Mouse (Mus musculus): Measurements from ENCODE around the gene Chrnb4. TPM values are rescaled to one million over a fixed set of nuclear protein-coding genes. Genes with fewer than 3 reads are reported as not detected.

Chrnb4 gene
- polyA plus RNA-seq, 1 experiment from 2014 or later: 0.68 TPM

DNA sequence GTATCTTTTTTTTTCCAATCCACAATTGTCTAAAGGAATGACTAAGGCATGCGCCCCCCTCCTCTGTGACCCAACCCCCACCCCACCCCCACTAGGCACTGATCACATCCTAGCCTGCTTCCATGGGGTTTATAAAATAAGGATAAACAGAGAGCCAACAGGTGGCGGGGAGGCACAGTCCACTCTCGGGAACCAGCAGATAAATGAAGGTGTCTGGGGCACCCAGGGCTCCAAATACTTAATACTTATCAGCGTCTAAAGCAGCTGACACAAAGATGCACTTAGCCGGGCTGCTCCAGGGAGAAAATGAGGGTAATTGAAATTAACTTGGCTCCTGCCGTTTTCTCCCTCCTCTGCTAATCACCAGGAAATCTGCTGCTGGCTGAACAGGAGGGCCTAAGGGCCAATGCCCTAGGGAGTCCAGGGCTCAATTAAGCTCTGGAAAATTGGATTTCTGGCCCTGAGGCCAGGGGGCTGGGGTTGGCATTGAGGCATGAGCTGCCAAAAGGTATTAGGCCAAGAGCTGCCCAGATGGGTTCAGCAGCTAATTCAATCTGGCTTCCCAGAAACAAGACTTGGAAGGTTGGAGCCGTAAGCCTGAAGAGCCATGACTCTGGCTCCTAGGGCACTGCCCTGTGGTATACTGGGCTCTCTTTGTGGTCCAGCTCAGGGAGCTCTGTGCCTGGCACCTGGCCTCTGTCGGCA, 18.8 kb upstream of the Chrnb4 start:
- no peak for ATAC-seq (ENCODE audit: insufficient number of reproducible peaks, insufficient read depth, low FRiP score, low read depth)
- no peak overlapping the region for H3K9ac ChIP-seq (ENCODE audit: low read length)
- no peak overlapping the region for H3K27ac ChIP-seq (replicated peaks in 1 of 2; ENCODE audit: control insufficient read depth in 1 of 2, insufficient read depth in 1 of 2, low read depth in 2 of 2, low read length in 2 of 2)
- peaks cover 4 to 10% of the 10 kb centered on the region in 2 experiments for H3K4me1 ChIP-seq (ENCODE audit: control insufficient read depth in 2 of 2, insufficient read depth in 2 of 2, low read length in 2 of 2)
- H3K4me2 ChIP-seq (ENCODE audit: low read length): no peak overlapping the region
- no peak overlapping the region for H3K4me3 ChIP-seq (ENCODE audit: control insufficient read depth in 1 of 2, insufficient read depth in 1 of 2, low read depth in 1 of 2, low read length in 2 of 2)
- 26% methylated on average over 8 of the region's 8 CpGs for WGBS
- H3K9me3 ChIP-seq (ENCODE audit: control insufficient read depth, low read length): no peaks in the 10 kb centered on the region
- H3K27me3 ChIP-seq (ENCODE audit: control insufficient read depth, insufficient read depth, low read length): no peaks in the 10 kb centered on the region
- H3K36me3 ChIP-seq (ENCODE audit: control insufficient read depth, insufficient read depth, low read length): no peaks in the 10 kb centered on the region

GRCm38 (mm10) chr9:55065241-55065640, 16.7 kb upstream of the Chrnb4 start:
- Histone ChIP-seq H3K27ac (replicated peaks in 1 of 2; ENCODE audit: control insufficient read depth in 1 of 2, insufficient read depth in 1 of 2, low read depth in 2 of 2, low read length in 2 of 2) (no peak overlapping the region), H3K4me3 (ENCODE audit: control insufficient read depth in 1 of 2, insufficient read depth in 1 of 2, low read depth in 1 of 2, low read length in 2 of 2) (no peak overlapping the region), H3K9me3 (ENCODE audit: control insufficient read depth, low read length) (no peaks in the 10 kb centered on the region), H3K27me3 (ENCODE audit: control insufficient read depth, insufficient read depth, low read length) (no peaks in the 10 kb centered on the region), H3K4me2 (ENCODE audit: low read length) (no peak overlapping the region), H3K4me1 (ENCODE audit: control insufficient read depth in 2 of 2, insufficient read depth in 2 of 2, low read length in 2 of 2) (peaks cover 4 to 10% of the 10 kb centered on the region in 2 experiments), H3K9ac (ENCODE audit: low read length) (no peak overlapping the region), H3K36me3 (ENCODE audit: control insufficient read depth, insufficient read depth, low read length) (no peaks in the 10 kb centered on the region)
- WGBS: 83% methylated on average over 9 of the region's 9 CpGs
- ATAC-seq (ENCODE audit: insufficient number of reproducible peaks, insufficient read depth, low FRiP score, low read depth): no peak

- no peak for ATAC-seq (ENCODE audit: insufficient number of reproducible peaks, insufficient read depth, low FRiP score, low read depth)
- Histone ChIP-seq H3K9ac (ENCODE audit: low read length) (no peak overlapping the region), H3K4me2 (ENCODE audit: low read length) (no peak overlapping the region), H3K27ac (replicated peaks in 1 of 2; ENCODE audit: control insufficient read depth in 1 of 2, insufficient read depth in 1 of 2, low read depth in 2 of 2, low read length in 2 of 2) (no peak overlapping the region), H3K36me3 (ENCODE audit: control insufficient read depth, insufficient read depth, low read length) (no peaks in the 10 kb centered on the region), H3K9me3 (ENCODE audit: control insufficient read depth, low read length) (no peaks in the 10 kb centered on the region), H3K4me3 (ENCODE audit: control insufficient read depth in 1 of 2, insufficient read depth in 1 of 2, low read depth in 1 of 2, low read length in 2 of 2) (no peak overlapping the region), H3K27me3 (ENCODE audit: control insufficient read depth, insufficient read depth, low read length) (no peaks in the 10 kb centered on the region), H3K4me1 (ENCODE audit: control insufficient read depth in 2 of 2, insufficient read depth in 2 of 2, low read length in 2 of 2) (no peaks in the 10 kb centered on the region)
- WGBS: 92% methylated on average over 4 of the region's 4 CpGs
Observed at GRCm38 (mm10) chr9:55058067-55058466, 9.5 kb upstream of the Chrnb4 start.

GRCm38 (mm10) chr9:55055386-55055930, 6.9 kb upstream of the Chrnb4 start:
- H3K27me3 ChIP-seq (ENCODE audit: control insufficient read depth, insufficient read depth, low read length): no peaks in the 10 kb centered on the region
- H3K4me1 ChIP-seq (ENCODE audit: control insufficient read depth in 2 of 2, insufficient read depth in 2 of 2, low read length in 2 of 2): no peaks in the 10 kb centered on the region
- H3K27ac ChIP-seq (replicated peaks in 1 of 2; ENCODE audit: control insufficient read depth in 1 of 2, insufficient read depth in 1 of 2, low read depth in 2 of 2, low read length in 2 of 2): no peak overlapping the region
- no peaks in the 10 kb centered on the region for H3K9me3 ChIP-seq (ENCODE audit: control insufficient read depth, low read length)
- WGBS: 79% methylated on average over 2 of the region's 2 CpGs
- H3K36me3 ChIP-seq (ENCODE audit: control insufficient read depth, insufficient read depth, low read length): no peaks in the 10 kb centered on the region
- no peak overlapping the region for H3K4me2 ChIP-seq (ENCODE audit: low read length)
- H3K9ac ChIP-seq (ENCODE audit: low read length): no peak overlapping the region
- ATAC-seq (ENCODE audit: insufficient number of reproducible peaks, insufficient read depth, low FRiP score, low read depth): no peak
- H3K4me3 ChIP-seq (ENCODE audit: control insufficient read depth in 1 of 2, insufficient read depth in 1 of 2, low read depth in 1 of 2, low read length in 2 of 2): no peak overlapping the region

- Histone ChIP-seq H3K27me3 (ENCODE audit: control insufficient read depth, insufficient read depth, low read length) (peaks cover 8% of the 10 kb centered on the region), H3K4me3 (ENCODE audit: control insufficient read depth in 1 of 2, insufficient read depth in 1 of 2, low read depth in 1 of 2, low read length in 2 of 2) (no peak overlapping the region), H3K27ac (replicated peaks in 1 of 2; ENCODE audit: control insufficient read depth in 1 of 2, insufficient read depth in 1 of 2, low read depth in 2 of 2, low read length in 2 of 2) (no peak overlapping the region), H3K9ac (ENCODE audit: low read length) (no peak overlapping the region), H3K9me3 (ENCODE audit: control insufficient read depth, low read length) (no peaks in the 10 kb centered on the region), H3K4me2 (ENCODE audit: low read length) (no peak overlapping the region), H3K4me1 (ENCODE audit: control insufficient read depth in 2 of 2, insufficient read depth in 2 of 2, low read length in 2 of 2) (peaks cover 5 to 6% of the 10 kb centered on the region in 2 experiments; a peak in 2 of 4 replicates), H3K36me3 (ENCODE audit: control insufficient read depth, insufficient read depth, low read length) (no peaks in the 10 kb centered on the region)
- no peak for ATAC-seq (ENCODE audit: insufficient number of reproducible peaks, insufficient read depth, low FRiP score, low read depth)
- under 1% methylated on average over 3 of the region's 3 CpGs for WGBS
Observed at GRCm38 (mm10) chr9:55046764-55047163, 1.8 kb downstream of the Chrnb4 start.

DNA sequence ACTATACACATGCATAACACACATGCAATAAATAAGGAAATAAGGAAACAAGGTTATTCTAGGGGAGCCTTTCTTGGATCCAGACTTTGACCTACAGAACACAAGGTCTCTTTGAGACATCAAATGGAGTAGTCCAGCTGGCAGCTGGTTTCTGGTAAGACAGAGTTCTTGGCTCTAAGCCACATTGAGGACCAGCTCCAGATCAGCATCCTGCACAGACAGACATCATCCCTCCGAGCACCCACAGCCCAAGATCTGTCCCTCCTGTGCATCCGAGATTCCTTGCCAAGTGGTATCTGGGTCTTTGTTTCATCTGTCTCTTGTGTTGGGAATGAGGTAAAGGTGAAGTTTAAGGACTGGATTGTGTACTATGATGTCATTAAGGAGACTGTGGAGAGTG, 3.6 kb downstream of the Chrnb4 start:
- no peak overlapping the region for H3K4me2 ChIP-seq (ENCODE audit: low read length)
- H3K27ac ChIP-seq (replicated peaks in 1 of 2; ENCODE audit: control insufficient read depth in 1 of 2, insufficient read depth in 1 of 2, low read depth in 2 of 2, low read length in 2 of 2): no peak overlapping the region
- H3K36me3 ChIP-seq (ENCODE audit: control insufficient read depth, insufficient read depth, low read length): no peaks in the 10 kb centered on the region
- H3K9ac ChIP-seq (ENCODE audit: low read length): no peak overlapping the region
- H3K4me3 ChIP-seq (ENCODE audit: control insufficient read depth in 1 of 2, insufficient read depth in 1 of 2, low read depth in 1 of 2, low read length in 2 of 2): no peak overlapping the region
- H3K9me3 ChIP-seq (ENCODE audit: control insufficient read depth, low read length): no peaks in the 10 kb centered on the region
- H3K27me3 ChIP-seq (ENCODE audit: control insufficient read depth, insufficient read depth, low read length): peaks cover 8% of the 10 kb centered on the region
- H3K4me1 ChIP-seq (ENCODE audit: control insufficient read depth in 2 of 2, insufficient read depth in 2 of 2, low read length in 2 of 2): peaks cover 5 to 6% of the 10 kb centered on the region in 2 experiments; a peak in 2 of 4 replicates
- ATAC-seq (ENCODE audit: insufficient number of reproducible peaks, insufficient read depth, low FRiP score, low read depth): no peak
- 66% methylated on average over 2 of the region's 2 CpGs for WGBS

DNA sequence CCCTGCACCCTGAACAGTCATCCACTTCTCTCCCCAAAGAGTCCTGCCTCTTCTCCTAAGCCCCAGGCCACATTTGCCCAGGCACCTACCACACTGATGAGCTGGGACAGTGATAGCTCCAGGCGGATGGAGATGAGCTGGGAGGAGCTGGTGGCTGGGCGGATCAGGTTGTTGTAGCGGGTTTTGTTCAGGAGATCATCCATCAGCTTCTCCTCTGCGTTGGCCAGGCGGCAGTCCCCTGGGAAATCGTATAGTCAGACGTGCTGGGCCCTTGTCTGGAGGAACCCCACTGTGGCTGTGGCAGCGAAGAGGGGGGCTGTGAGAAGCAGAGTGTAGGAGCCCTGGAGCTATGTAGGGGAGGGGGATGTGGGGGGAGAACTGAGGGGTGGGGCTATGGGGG, 4.9 kb downstream of the Chrnb4 start:
- H3K9me3 ChIP-seq (ENCODE audit: control insufficient read depth, low read length): no peaks in the 10 kb centered on the region
- 17% methylated on average over 8 of the region's 8 CpGs for WGBS

More for the DNA sequence above, 4.9 kb downstream of the Chrnb4 start:
- Histone ChIP-seq H3K4me3 (ENCODE audit: control insufficient read depth in 1 of 2, insufficient read depth in 1 of 2, low read depth in 1 of 2, low read length in 2 of 2) (no peak overlapping the region), H3K36me3 (ENCODE audit: control insufficient read depth, insufficient read depth, low read length) (no peaks in the 10 kb centered on the region), H3K27ac (replicated peaks in 1 of 2; ENCODE audit: control insufficient read depth in 1 of 2, insufficient read depth in 1 of 2, low read depth in 2 of 2, low read length in 2 of 2) (no peak overlapping the region), H3K27me3 (ENCODE audit: control insufficient read depth, insufficient read depth, low read length) (peaks cover 8% of the 10 kb centered on the region), H3K4me2 (ENCODE audit: low read length) (no peak overlapping the region), H3K4me1 (ENCODE audit: control insufficient read depth in 2 of 2, insufficient read depth in 2 of 2, low read length in 2 of 2) (peaks cover 2 to 5% of the 10 kb centered on the region in 2 experiments; a peak in 2 of 4 replicates), H3K9ac (ENCODE audit: low read length) (no peak overlapping the region)
- no peak for ATAC-seq (ENCODE audit: insufficient number of reproducible peaks, insufficient read depth, low FRiP score, low read depth)
